Mouse (Mus musculus): Measurements from ENCODE around the gene St3gal2. TPM values are rescaled to one million over a fixed set of nuclear protein-coding genes. Genes with fewer than 3 reads are reported as not detected.
"Not testable (repeated sequence)": the region's sequence is repeated elsewhere in the genome, so short reads cannot be mapped to it uniquely, and the experiment has no call there.

St3gal2 gene
- polyA plus RNA-seq, 1 experiment from 2014 or later, result 25.9 TPM

DNA sequence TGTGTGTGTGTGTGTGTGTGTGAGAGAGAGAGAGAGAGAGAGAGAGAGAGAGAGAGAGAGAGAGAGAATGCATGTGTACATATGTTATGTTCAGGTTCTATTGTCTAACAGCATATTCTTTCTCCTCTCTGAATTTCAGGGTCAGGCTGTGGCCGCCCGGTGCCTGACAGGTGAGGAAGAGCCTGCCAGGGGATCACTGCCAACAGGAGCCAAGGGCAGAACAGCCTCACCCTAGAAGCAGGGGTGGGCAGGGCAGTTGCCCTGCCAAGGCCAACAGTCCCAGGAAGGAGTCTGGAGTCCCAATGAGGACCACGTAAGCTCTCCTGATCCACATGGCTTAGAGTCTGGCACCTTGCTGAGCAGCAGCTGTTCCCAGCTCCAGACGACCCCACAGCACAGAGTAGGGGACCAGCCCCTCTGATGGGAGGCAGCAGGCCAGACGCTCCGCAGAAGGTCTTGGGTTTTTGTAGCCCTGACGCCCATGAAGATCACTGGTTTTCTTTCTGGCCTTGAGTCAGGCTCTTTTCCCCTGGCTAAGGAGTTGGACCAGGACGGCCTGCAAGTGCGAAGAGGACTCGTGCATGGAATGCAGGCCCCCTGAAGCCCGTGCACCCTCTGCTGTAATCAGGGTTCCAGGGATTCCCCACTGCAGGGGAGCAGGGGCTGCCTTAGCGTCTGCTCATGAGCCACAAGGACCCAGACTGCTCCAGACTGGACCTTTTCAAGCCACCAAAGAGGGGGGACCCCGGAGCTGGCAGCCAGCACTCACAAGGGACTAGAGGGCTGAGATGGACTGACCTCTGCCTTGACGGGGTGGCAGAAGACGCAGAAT lies 37.1 kb downstream of the St3gal2 start:
- WGBS, result 84% methylated on average over 15 of the region's 15 CpGs
- H3K36me3 ChIP-seq (ENCODE audit: control insufficient read depth, insufficient read depth, low read length), result peaks cover 21% of the 10 kb centered on the region
- no peak for ATAC-seq
- no peak overlapping the region for H3K4me3 ChIP-seq (ENCODE audit: low read depth, low read length)
- H3K9me3 ChIP-seq (replicated peaks; ENCODE audit: control insufficient read depth, low read length, poor library complexity, severe bottlenecking), result no peaks in the 10 kb centered on the region
- H3K27ac ChIP-seq (ENCODE audit: low read length), result no peak overlapping the region
- no peaks in the 10 kb centered on the region for H3K27me3 ChIP-seq (ENCODE audit: control insufficient read depth, insufficient read depth, low read depth, low read length)
- H3K4me2 ChIP-seq (ENCODE audit: low read length), result no peak overlapping the region
- H3K4me1 ChIP-seq (ENCODE audit: control insufficient read depth, insufficient read depth, low read length), result peaks cover 2% of the 10 kb centered on the region; the same call in 1 of the 2 replicates
- H3K9ac ChIP-seq (ENCODE audit: low read depth, low read length), result no peak overlapping the region

DNA sequence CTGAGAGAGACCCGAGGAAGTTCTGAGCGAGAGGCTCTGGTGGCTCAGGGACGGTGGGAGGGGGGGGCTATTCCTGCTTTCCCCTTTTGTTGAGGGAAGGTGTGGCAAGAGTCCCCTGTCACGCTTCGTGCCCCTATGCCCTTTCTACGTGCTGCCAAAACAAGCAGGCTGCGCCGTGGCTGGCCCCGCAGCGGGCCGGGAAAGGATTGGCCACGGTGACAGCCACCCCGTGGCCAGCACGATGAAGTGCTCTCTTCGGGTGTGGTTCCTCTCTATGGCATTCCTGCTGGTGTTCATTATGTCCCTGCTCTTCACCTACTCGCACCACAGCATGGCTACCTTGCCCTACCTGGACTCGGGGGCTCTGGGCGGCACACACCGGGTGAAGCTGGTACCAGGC lies 37.7 kb downstream of the St3gal2 start:
- Histone ChIP-seq H3K4me1 (ENCODE audit: control insufficient read depth, insufficient read depth, low read length) (peaks cover 2% of the 10 kb centered on the region; the same call in 1 of the 2 replicates), H3K4me3 (ENCODE audit: low read depth, low read length) (no peak overlapping the region), H3K4me2 (ENCODE audit: low read length) (no peak overlapping the region), H3K9me3 (replicated peaks; ENCODE audit: control insufficient read depth, low read length, poor library complexity, severe bottlenecking) (no peaks in the 10 kb centered on the region), H3K27ac (ENCODE audit: low read length) (no peak overlapping the region), H3K36me3 (ENCODE audit: control insufficient read depth, insufficient read depth, low read length) (peaks cover 21% of the 10 kb centered on the region), H3K27me3 (ENCODE audit: control insufficient read depth, insufficient read depth, low read depth, low read length) (no peaks in the 10 kb centered on the region), H3K9ac (ENCODE audit: low read depth, low read length) (no peak overlapping the region)
- WGBS, result 91% methylated on average over 19 of the region's 19 CpGs
- ATAC-seq, result no peak

DNA sequence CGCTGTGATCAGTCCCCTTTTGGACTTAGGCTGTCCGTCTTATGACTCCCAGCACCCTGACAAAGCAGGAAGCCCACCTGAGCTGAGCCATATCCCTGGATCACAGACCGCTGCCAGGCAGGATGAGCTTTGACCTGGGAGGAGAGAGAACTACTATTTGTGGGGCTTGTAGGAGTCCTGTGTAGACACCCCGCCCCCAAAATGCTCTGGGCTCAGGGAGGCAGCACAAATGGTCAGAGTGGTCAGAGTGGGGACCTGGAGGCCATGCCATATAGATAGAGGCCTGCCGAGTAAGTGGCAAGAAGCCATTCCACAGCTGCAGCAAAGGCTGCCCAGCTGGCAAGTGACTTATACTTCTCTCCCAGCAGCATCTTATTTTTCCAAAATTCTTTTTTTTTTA lies 38.4 kb downstream of the St3gal2 start:
- peaks cover 21% of the 10 kb centered on the region for H3K36me3 ChIP-seq (ENCODE audit: control insufficient read depth, insufficient read depth, low read length)
- no peak for ATAC-seq
- no peak overlapping the region for H3K9ac ChIP-seq (ENCODE audit: low read depth, low read length)
- peaks cover 2% of the 10 kb centered on the region; the same call in 1 of the 2 replicates for H3K4me1 ChIP-seq (ENCODE audit: control insufficient read depth, insufficient read depth, low read length)
- H3K9me3 ChIP-seq (replicated peaks; ENCODE audit: control insufficient read depth, low read length, poor library complexity, severe bottlenecking), result no peaks in the 10 kb centered on the region
- H3K27ac ChIP-seq (ENCODE audit: low read length), result no peak overlapping the region
- no peak overlapping the region for H3K4me3 ChIP-seq (ENCODE audit: low read depth, low read length)
- H3K27me3 ChIP-seq (ENCODE audit: control insufficient read depth, insufficient read depth, low read depth, low read length), result no peaks in the 10 kb centered on the region
- H3K4me2 ChIP-seq (ENCODE audit: low read length), result no peak overlapping the region
- 95% methylated on average over 5 of the region's 5 CpGs for WGBS

DNA sequence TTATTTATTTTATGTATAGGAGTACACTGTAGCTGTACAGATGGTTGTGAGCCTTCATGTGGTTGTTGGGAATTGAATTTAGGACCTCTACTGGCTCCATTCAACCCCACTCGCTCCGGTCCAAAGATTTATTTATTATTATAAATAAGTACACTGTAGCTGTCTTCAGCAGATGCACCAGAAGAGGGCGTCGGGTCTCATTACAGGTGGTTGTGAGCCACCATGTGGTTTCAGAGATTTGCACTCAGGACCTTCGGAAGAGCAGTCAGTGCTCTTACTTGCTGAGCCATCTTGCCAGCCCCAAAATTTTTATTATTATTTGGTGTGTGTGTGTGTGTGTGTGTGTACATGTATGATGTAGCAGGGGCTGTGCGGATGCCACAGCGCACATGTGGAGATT lies 38.8 kb downstream of the St3gal2 start:
- not testable (repeated sequence) for H3K9ac ChIP-seq (ENCODE audit: low read depth, low read length); ATAC-seq; H3K4me2 ChIP-seq (ENCODE audit: low read length); H3K27ac ChIP-seq (ENCODE audit: low read length); H3K27me3 ChIP-seq (ENCODE audit: control insufficient read depth, insufficient read depth, low read depth, low read length); H3K9me3 ChIP-seq (replicated peaks; ENCODE audit: control insufficient read depth, low read length, poor library complexity, severe bottlenecking); H3K4me3 ChIP-seq (ENCODE audit: low read depth, low read length); H3K4me1 ChIP-seq (ENCODE audit: control insufficient read depth, insufficient read depth, low read length)
- 96% methylated on average over 7 of the region's 7 CpGs for WGBS
- peaks cover 21% of the 10 kb centered on the region for H3K36me3 ChIP-seq (ENCODE audit: control insufficient read depth, insufficient read depth, low read length)

DNA sequence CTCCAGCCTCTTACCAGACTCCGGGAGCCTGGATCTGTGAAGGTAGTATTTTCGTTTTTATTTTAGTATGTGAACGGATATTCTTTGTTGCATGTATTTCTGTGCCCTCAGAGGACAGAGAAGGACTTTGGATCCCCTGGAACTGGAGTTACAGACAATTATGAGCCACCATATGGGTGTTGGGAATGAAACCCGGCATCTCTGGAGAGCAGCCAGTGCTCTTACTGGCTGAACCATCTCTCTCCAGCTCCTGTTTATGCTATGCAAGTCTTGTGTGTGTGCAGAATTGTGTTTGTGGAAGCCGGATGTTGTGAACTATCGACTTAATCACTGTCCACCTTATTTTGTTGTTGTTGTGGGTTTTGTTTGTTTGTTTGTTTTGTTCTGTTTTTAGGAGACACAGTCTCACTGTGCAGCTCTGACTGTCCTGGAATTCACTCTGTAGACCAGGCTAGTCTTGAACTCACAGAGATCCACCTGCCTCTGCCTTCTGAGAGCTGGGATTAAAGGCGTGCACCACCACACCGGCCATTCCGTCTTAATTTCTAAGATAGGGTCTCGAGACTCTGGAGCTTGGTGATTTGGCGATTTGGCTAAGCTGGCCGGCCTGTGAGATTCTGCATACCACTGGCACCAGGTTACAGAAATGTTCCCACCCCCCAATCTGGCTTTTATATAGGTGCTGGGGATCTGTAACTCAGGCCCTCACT lies 39.5 kb downstream of the St3gal2 start:
- Histone ChIP-seq H3K4me2 (ENCODE audit: low read length) (no peak overlapping the region), H3K4me1 (ENCODE audit: control insufficient read depth, insufficient read depth, low read length) (peaks cover 2% of the 10 kb centered on the region; the same call in 1 of the 2 replicates), H3K27ac (ENCODE audit: low read length) (no peak overlapping the region), H3K9me3 (replicated peaks; ENCODE audit: control insufficient read depth, low read length, poor library complexity, severe bottlenecking) (no peaks in the 10 kb centered on the region), H3K36me3 (ENCODE audit: control insufficient read depth, insufficient read depth, low read length) (peaks cover 21% of the 10 kb centered on the region), H3K9ac (ENCODE audit: low read depth, low read length) (no peak overlapping the region), H3K4me3 (ENCODE audit: low read depth, low read length) (no peak overlapping the region), H3K27me3 (ENCODE audit: control insufficient read depth, insufficient read depth, low read depth, low read length) (no peaks in the 10 kb centered on the region)
- 94% methylated on average over 12 of the region's 12 CpGs for WGBS
- no peak for ATAC-seq

DNA sequence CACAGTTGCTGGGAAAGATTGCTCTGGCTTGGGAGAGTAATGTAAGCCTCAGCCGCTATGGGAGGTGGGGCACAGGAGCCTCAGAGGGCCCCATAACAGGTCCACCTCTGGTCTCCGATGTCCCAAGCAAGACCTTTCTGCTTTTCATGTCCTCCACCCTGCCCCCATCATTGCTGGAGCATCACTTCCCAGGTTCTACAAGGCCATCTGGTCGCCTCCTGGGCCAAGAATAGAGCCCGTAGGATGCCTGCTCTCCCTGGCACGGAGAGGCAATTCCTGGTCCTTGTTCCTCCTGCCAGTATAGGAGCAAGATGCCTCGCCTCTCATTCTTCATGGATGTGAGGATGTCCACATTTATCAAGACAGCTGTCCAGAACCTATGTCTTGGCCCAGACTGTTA lies 40.2 kb downstream of the St3gal2 start:
- Histone ChIP-seq H3K36me3 (ENCODE audit: control insufficient read depth, insufficient read depth, low read length) (peaks cover 21% of the 10 kb centered on the region), H3K27ac (ENCODE audit: low read length) (no peak overlapping the region), H3K27me3 (ENCODE audit: control insufficient read depth, insufficient read depth, low read depth, low read length) (no peaks in the 10 kb centered on the region), H3K9ac (ENCODE audit: low read depth, low read length) (no peak overlapping the region), H3K4me2 (ENCODE audit: low read length) (no peak overlapping the region), H3K9me3 (replicated peaks; ENCODE audit: control insufficient read depth, low read length, poor library complexity, severe bottlenecking) (no peaks in the 10 kb centered on the region), H3K4me1 (ENCODE audit: control insufficient read depth, insufficient read depth, low read length) (peaks cover 2% of the 10 kb centered on the region; the same call in 1 of the 2 replicates), H3K4me3 (ENCODE audit: low read depth, low read length) (no peak overlapping the region)
- no peak for ATAC-seq
- 95% methylated on average over 6 of the region's 6 CpGs for WGBS

DNA sequence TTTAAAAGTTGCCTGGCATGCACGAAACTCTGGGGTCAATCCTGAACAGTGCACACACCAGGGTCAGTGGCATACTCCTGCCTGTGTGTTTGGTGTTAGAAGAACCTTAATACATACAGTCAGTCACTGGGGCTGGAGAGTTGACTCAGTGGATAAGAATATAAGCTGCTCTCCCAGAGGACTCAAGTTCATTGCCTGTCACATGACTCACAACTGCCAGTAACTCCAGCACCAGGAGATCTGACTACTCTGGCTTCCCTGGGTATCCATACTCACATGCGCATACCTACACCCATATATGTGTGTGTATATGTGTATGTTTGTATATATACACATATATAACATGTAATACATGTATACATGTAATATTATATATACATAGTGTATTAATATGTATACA lies 43.3 kb downstream of the St3gal2 start:
- no peak for ATAC-seq
- no peak overlapping the region for H3K27ac ChIP-seq (ENCODE audit: low read length)
- H3K36me3 ChIP-seq (ENCODE audit: control insufficient read depth, insufficient read depth, low read length), result peaks cover 8% of the 10 kb centered on the region
- H3K9ac ChIP-seq (ENCODE audit: low read depth, low read length), result no peak overlapping the region
- 75% methylated on average over 2 of the region's 2 CpGs for WGBS
- H3K4me3 ChIP-seq (ENCODE audit: low read depth, low read length), result no peak overlapping the region
- no peaks in the 10 kb centered on the region for H3K9me3 ChIP-seq (replicated peaks; ENCODE audit: control insufficient read depth, low read length, poor library complexity, severe bottlenecking)
- no peaks in the 10 kb centered on the region for H3K27me3 ChIP-seq (ENCODE audit: control insufficient read depth, insufficient read depth, low read depth, low read length)
- no peak overlapping the region for H3K4me2 ChIP-seq (ENCODE audit: low read length)
- H3K4me1 ChIP-seq (ENCODE audit: control insufficient read depth, insufficient read depth, low read length), result no peaks in the 10 kb centered on the region

DNA sequence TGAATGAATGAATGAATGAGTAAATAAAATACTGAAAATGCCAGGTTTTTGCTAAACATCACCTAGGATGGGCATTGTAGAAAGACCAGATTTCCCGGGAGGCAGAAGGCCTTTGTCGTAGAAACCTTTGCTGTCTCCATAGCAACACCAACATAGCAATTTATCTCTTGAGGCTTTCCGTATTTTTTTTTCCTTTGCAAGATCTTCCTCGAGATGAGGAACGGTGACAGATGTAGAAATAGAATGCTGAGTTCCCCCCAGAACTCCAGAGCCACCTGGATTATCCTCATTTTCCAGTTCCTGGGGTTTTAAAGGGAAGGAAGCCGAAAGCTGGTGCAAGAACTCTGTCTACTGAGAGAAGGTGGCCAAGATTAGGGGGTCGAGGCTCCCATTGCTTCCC lies 44.9 kb downstream of the St3gal2 start:
- no peak overlapping the region for H3K4me3 ChIP-seq (ENCODE audit: low read depth, low read length)
- no peak overlapping the region for H3K9ac ChIP-seq (ENCODE audit: low read depth, low read length)
- WGBS, result 68% methylated on average over 7 of the region's 7 CpGs
- no peaks in the 10 kb centered on the region for H3K9me3 ChIP-seq (replicated peaks; ENCODE audit: control insufficient read depth, low read length, poor library complexity, severe bottlenecking)
- no peak overlapping the region for H3K4me2 ChIP-seq (ENCODE audit: low read length)
- ATAC-seq, result no peak
- no peaks in the 10 kb centered on the region for H3K27me3 ChIP-seq (ENCODE audit: control insufficient read depth, insufficient read depth, low read depth, low read length)
- no peaks in the 10 kb centered on the region for H3K4me1 ChIP-seq (ENCODE audit: control insufficient read depth, insufficient read depth, low read length)
- 0 out of 2 replicates have a peak overlapping the region, but pooled peaks have one; percentile 9 for H3K27ac ChIP-seq (ENCODE audit: low read length)
- H3K36me3 ChIP-seq (ENCODE audit: control insufficient read depth, insufficient read depth, low read length), result peaks cover 5% of the 10 kb centered on the region

DNA sequence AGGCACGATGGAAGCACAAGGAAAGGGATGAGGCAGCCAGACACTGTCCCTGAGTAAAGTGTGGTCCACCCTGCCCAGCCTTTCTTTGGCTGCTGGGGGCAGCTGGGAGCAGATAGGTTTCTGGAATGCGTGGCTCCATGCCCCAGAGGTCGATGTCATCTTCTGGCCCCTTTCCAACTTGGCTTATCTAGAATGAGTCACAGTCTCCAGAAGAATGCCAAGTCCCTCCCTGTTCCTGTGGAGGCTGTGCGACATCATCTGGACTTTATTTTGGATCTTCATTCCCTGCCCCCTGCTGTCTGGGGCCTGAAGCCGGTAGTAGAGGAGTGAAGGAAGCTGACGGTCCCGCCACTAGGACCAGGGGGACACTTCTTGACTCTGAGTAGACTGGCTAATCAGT lies 45.9 kb downstream of the St3gal2 start:
- no peak overlapping the region for H3K9ac ChIP-seq (ENCODE audit: low read depth, low read length)
- no peak overlapping the region for H3K27ac ChIP-seq (ENCODE audit: low read length)
- no peaks in the 10 kb centered on the region for H3K27me3 ChIP-seq (ENCODE audit: control insufficient read depth, insufficient read depth, low read depth, low read length)
- no peaks in the 10 kb centered on the region; the same call in 1 of the 2 replicates for H3K36me3 ChIP-seq (ENCODE audit: control insufficient read depth, insufficient read depth, low read length)
- no peak for ATAC-seq
- H3K9me3 ChIP-seq (replicated peaks; ENCODE audit: control insufficient read depth, low read length, poor library complexity, severe bottlenecking), result no peaks in the 10 kb centered on the region
- WGBS, result 76% methylated on average over 7 of the region's 7 CpGs
- no peak overlapping the region for H3K4me3 ChIP-seq (ENCODE audit: low read depth, low read length)
- peaks cover under 1% of the 10 kb centered on the region; the same call in 1 of the 2 replicates for H3K4me1 ChIP-seq (ENCODE audit: control insufficient read depth, insufficient read depth, low read length)
- no peak overlapping the region for H3K4me2 ChIP-seq (ENCODE audit: low read length)
